8 mouse cellular contexts compared by ENCODE assay signal in genomic region chr4:134914122-134914863, GRCm38 (mm10). TPM values are rescaled to one million over a fixed set of nuclear protein-coding genes. Genes with fewer than 3 reads are reported as not detected.
DNase-seq lines count a peak whose midpoint lies in the region; ATAC-seq and TF ChIP-seq lines count a peak whose summit lies in the region.

No protein-coding gene starts in this region.

- H3K9me3 ChIP-seq in limb, embryonic 14.5 days (ENCODE audit: control insufficient read depth, low read length), result no peaks in the 10 kb centered on the region
- H3K9me3 ChIP-seq in neural tube, embryonic 13.5 days, result no peaks in the 10 kb centered on the region

- H3K27me3 ChIP-seq in limb, embryonic 14.5 days (ENCODE audit: control insufficient read depth, insufficient read depth, low read length), result no peaks in the 10 kb centered on the region
- H3K27me3 ChIP-seq in neural tube, embryonic 13.5 days, result no peaks in the 10 kb centered on the region

- H3K4me2 ChIP-seq in limb, embryonic 14.5 days (replicated peaks; ENCODE audit: low read depth, low read length, severe bottlenecking), result peak overlapping the region; percentile 54
- H3K4me2 ChIP-seq in neural tube, embryonic 13.5 days, result peak overlapping the region; percentile 73

- no peak for TF ChIP-seq POLR2A in limb, embryonic 14.5 days (IDR thresholded peaks at IDR 0.05; ENCODE audit: borderline replicate concordance, extremely low read depth, insufficient read depth, insufficient read length)

- peak overlapping the region; percentile 76 for H3K9ac ChIP-seq in limb, embryonic 14.5 days (ENCODE audit: low read depth, low read length, severe bottlenecking)
- H3K9ac ChIP-seq in neural tube, embryonic 13.5 days, result peak overlapping the region; percentile 93

- H3K4me3 ChIP-seq in limb, embryonic 14.5 days (replicated peaks; ENCODE audit: low read length), result peak overlapping the region; percentile 76
- peak overlapping the region; percentile 90 for H3K4me3 ChIP-seq in neural tube, embryonic 13.5 days

- no peak for DNase-seq in frontal cortex, postnatal 36 days (ENCODE audit: low spot score in 2 of 2)
- DNase-seq in A20 (ENCODE audit: low read depth, low spot score), result peak; percentile 52
- no peak for DNase-seq in limb, embryonic 14.5 days (ENCODE audit: low spot score)
- DNase-seq in c-Kit-positive CD71-positive TER-119-positive erythroid progenitor cells, embryonic 14.5 days (ENCODE audit: low spot score), result no peak
- DNase-seq in testis, postnatal 10 days (ENCODE audit: low spot score), result no peak

- 2% methylated on average over 40 of the region's 43 CpGs for WGBS in limb, embryonic 14.5 days
- WGBS in neural tube, embryonic 13.5 days, result 2% methylated on average over 43 of the region's 43 CpGs

- peak; percentile 56 for ATAC-seq in frontal cortex, adult (ENCODE audit: low TSS enrichment)
- peak; percentile 64 for ATAC-seq in erythroid progenitor cell, adult 5-6 weeks (replicated peaks; ENCODE audit: low FRiP score, poor library complexity, severe bottlenecking)
- ATAC-seq in limb, embryonic 14.5 days (ENCODE audit: low FRiP score, low read depth), result peak; percentile 72
- peak; percentile 68 for ATAC-seq in neural tube, embryonic 13.5 days (ENCODE audit: low read depth)

- H3K27ac ChIP-seq in limb, embryonic 14.5 days (replicated peaks; ENCODE audit: low read depth, low read length), result peak overlapping the region; percentile 73
- peak overlapping the region; percentile 92 for H3K27ac ChIP-seq in neural tube, embryonic 13.5 days (replicated peaks)

- H3K36me3 ChIP-seq in limb, embryonic 14.5 days (ENCODE audit: control insufficient read depth, insufficient read depth, low read length), result peaks cover 21% of the 10 kb centered on the region
- H3K36me3 ChIP-seq in neural tube, embryonic 13.5 days, result peaks cover 25% of the 10 kb centered on the region

- peaks cover 4% of the 10 kb centered on the region for H3K4me1 ChIP-seq in limb, embryonic 14.5 days (ENCODE audit: control insufficient read depth, insufficient read depth, low read length)
- peaks cover 20% of the 10 kb centered on the region for H3K4me1 ChIP-seq in neural tube, embryonic 13.5 days (replicated peaks)

RNA-seq across cellular contexts. Expression of gene Tmem50a, which starts 0.5 kb away (rescaled TPM):
- total RNA-seq in erythroid progenitor cell, adult 5-6 weeks (2015; ENCODE audit: low replicate concordance), result 85.5 and 150 TPM in 2 replicates
- total RNA-seq in erythroid progenitor cell, adult 5-6 weeks (2017; ENCODE audit: low replicate concordance), result 70.6 and 90.5 TPM in 2 replicates
- 119 and 131 TPM in 2 replicates for polyA plus RNA-seq in limb, embryonic 14.5 days (2012; rRNA removed)
- 166 TPM in 2 replicates for polyA plus RNA-seq in limb, embryonic 14.5 days (2014; fragmentation: Nextera tagmentation; extraction: Ambion mirVana)
- polyA plus RNA-seq in neural tube, embryonic 13.5 days (2015; fragmentation: Nextera tagmentation; extraction: Ambion mirVana), result 224 and 230 TPM in 2 replicates

RNA-seq across cellular contexts. Expression of gene Rsrp1, which starts 9.1 kb away (rescaled TPM):
- 722 and 849 TPM in 2 replicates for total RNA-seq in erythroid progenitor cell, adult 5-6 weeks (2015; ENCODE audit: low replicate concordance)
- total RNA-seq in erythroid progenitor cell, adult 5-6 weeks (2017; ENCODE audit: low replicate concordance), result 222 and 384 TPM in 2 replicates
- 627 and 690 TPM in 2 replicates for polyA plus RNA-seq in limb, embryonic 14.5 days (2012; rRNA removed)
- 416 and 463 TPM in 2 replicates for polyA plus RNA-seq in limb, embryonic 14.5 days (2014; fragmentation: Nextera tagmentation; extraction: Ambion mirVana)
- 485 and 516 TPM in 2 replicates for polyA plus RNA-seq in neural tube, embryonic 13.5 days (2015; fragmentation: Nextera tagmentation; extraction: Ambion mirVana)

RNA-seq across cellular contexts. Expression of gene Syf2, which starts 16.4 kb away (rescaled TPM):
- 66.7 and 95.9 TPM in 2 replicates for total RNA-seq in erythroid progenitor cell, adult 5-6 weeks (2015; ENCODE audit: low replicate concordance)
- total RNA-seq in erythroid progenitor cell, adult 5-6 weeks (2017; ENCODE audit: low replicate concordance), result 180 and 263 TPM in 2 replicates
- 41.4 and 64.5 TPM in 2 replicates for polyA plus RNA-seq in limb, embryonic 14.5 days (2012; rRNA removed)
- 64.3 and 69.1 TPM in 2 replicates for polyA plus RNA-seq in limb, embryonic 14.5 days (2014; fragmentation: Nextera tagmentation; extraction: Ambion mirVana)
- polyA plus RNA-seq in neural tube, embryonic 13.5 days (2015; fragmentation: Nextera tagmentation; extraction: Ambion mirVana), result 76.8 and 82.1 TPM in 2 replicates

RNA-seq across cellular contexts. Expression of gene Rhd, which starts 50.0 kb away (rescaled TPM):
- total RNA-seq in erythroid progenitor cell, adult 5-6 weeks (2015; ENCODE audit: low replicate concordance), result 1,050 and 1,093 TPM in 2 replicates
- total RNA-seq in erythroid progenitor cell, adult 5-6 weeks (2017; ENCODE audit: low replicate concordance), result 1,285 and 1,461 TPM in 2 replicates
- polyA plus RNA-seq in limb, embryonic 14.5 days (2012; rRNA removed), result 3.3 and 3.6 TPM in 2 replicates
- polyA plus RNA-seq in limb, embryonic 14.5 days (2014; fragmentation: Nextera tagmentation; extraction: Ambion mirVana), result 3.6 and 4.1 TPM in 2 replicates
- polyA plus RNA-seq in neural tube, embryonic 13.5 days (2015; fragmentation: Nextera tagmentation; extraction: Ambion mirVana), result 1.5 and 2.0 TPM in 2 replicates
